Mouse (Mus musculus): ENCODE measurements around the gene Tsc22d3.
"Not testable (repeated sequence)": the region's sequence is repeated elsewhere in the genome, so short reads cannot be mapped to it uniquely, and the experiment has no call there.

Gene Tsc22d3

DNA sequence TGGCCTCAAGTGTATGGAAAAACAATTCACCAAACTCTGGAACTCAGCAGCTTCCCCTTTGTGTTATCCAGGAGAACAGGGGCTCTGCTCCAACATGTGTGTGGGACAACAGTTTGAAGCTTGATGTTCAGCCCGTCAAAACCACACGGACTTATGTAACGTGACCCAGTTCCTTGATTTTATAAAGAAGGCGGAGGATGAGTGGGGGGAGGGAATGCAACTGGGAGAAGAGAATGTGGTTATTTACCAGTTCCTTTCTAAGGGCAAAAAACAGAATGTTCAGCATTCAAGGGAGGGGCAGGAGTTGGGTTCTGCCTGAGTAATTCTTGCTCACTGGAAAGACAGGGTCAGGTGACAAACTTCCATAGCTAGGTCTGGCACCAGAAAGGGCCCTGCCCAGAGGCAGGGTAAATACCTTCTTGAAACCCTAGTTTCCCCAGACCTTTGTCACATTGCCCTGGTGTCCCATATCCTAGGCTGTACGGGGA is 71.3 kb downstream of the Tsc22d3 start:
- no peak for DNase-seq (ENCODE audit: low read depth, low spot score)

DNA sequence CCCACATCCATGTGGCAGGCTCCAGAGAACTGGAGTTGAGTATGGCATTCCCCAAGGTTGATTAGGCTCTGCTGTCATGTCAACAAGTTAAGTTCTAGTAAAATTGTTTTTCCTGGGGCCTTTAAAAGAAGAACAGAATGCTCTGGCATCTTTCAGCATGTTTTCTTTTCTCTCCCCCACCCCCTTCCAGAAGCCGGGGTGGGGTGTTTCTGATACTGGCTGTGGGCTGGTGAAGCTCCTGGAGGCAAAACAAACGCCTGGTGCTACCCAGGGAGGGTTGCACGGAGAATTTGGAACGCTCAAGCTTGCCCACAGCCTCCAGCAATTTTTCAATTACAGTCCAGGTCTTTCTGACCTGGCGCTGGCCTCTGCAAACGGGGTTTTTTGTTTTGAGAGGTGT is 73.2 kb downstream of the Tsc22d3 start:
- no peak for DNase-seq (ENCODE audit: low read depth, low spot score)

DNA sequence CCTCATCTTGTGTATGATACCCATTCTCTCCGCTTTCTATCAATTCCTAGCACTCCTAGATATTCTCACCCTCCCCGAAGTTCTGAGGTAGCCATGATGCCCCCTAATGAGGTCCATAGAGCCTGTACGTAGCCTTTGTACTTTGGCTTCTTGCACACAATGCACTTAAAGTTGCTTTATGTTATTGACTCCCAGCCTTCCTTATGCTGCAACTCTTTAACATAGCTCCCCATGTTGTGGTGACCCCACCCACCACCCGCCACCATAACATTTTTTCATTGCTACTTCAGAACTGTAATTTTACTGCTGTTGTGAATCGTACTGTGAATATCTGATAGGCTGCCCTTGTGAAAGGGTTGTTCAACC is 74.2 kb downstream of the Tsc22d3 start:
- DNase-seq (ENCODE audit: low read depth, low spot score), result no peak

DNA sequence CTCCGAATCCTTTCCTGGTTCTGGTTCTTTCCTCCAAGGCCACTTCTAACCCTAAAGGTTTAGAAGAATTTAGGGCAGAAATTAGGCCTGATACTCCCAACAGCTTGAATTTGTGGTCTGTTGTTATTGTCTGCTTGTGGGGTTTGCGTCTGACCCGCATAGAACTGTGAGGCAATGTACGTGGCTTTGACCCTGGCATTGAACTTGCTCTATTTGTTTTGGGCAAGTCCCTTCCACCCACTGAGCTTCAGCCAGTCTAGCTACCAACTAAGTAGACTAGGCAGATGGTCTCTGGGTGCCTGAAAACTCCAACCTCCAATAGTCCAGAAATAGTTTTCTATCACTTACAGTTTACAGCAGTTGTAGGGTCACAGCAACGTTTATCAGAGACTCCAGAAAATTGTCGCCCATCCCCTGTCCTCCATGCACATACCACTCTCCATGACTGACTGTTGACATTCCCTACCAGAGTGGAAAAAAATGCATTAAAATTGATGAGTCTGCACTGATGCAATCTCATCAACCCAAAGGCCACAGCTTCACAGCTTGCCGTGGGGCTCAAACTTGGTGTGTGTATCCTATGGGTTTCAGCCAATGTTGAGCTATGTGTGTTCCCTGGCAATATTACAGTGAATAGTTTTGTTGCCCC is 74.7 kb downstream of the Tsc22d3 start:
- no peak for DNase-seq (ENCODE audit: low read depth, low spot score)

DNA sequence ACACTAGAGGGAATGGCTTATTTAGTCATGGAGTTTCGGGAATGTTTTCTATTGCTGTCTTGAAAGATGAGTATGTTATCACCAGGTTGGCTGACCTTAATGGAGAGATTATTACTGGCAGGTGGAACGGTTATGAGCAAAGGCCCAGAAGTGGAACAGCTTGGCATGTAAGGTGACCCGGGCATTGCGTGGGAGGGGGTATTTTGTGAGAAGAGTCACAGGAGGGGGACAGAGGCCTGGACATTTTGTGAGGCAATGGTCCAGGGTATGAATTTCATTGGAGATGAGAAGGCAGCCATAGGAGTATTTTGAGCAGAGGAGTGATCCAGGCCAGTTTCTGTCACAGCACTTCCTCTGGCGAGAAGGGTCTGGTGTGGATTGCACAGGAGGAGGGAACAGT is 76.2 kb downstream of the Tsc22d3 start:
- DNase-seq (ENCODE audit: low read depth, low spot score), result no peak

DNA sequence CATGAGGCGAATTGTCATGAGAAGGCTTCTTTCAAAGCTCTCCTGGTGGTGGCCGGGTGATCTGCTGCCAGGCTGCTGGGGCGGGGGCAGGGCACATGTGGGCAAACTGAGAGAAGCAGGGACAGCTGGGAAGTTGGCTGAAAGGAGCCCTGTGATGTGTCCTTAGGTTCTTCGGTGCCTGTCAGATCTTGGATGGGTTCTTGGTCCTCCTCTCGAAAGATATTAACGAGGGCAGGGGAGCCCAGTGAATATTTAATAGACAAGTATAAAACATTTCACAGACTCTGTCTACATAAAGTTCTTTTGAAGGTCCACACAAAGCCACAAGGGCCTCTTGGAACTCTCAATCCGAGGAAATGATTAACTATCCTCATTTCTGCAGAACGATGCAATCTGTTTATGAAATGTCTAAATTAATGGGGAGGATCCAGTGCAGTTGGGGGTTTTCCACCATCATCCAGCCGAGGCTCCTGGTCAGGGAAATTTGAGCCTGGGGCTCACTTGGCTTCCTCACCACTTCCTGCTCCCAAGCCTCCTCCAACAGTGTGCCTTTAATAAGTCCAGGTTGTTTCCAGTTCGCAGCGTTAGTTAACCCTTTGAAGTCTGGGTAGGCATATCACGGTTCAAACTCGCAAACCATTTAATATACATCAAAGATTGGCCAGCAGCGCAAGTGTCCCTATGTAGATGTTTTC is 78.2 kb downstream of the Tsc22d3 start:
- no peak for DNase-seq (ENCODE audit: low read depth, low spot score)

DNA sequence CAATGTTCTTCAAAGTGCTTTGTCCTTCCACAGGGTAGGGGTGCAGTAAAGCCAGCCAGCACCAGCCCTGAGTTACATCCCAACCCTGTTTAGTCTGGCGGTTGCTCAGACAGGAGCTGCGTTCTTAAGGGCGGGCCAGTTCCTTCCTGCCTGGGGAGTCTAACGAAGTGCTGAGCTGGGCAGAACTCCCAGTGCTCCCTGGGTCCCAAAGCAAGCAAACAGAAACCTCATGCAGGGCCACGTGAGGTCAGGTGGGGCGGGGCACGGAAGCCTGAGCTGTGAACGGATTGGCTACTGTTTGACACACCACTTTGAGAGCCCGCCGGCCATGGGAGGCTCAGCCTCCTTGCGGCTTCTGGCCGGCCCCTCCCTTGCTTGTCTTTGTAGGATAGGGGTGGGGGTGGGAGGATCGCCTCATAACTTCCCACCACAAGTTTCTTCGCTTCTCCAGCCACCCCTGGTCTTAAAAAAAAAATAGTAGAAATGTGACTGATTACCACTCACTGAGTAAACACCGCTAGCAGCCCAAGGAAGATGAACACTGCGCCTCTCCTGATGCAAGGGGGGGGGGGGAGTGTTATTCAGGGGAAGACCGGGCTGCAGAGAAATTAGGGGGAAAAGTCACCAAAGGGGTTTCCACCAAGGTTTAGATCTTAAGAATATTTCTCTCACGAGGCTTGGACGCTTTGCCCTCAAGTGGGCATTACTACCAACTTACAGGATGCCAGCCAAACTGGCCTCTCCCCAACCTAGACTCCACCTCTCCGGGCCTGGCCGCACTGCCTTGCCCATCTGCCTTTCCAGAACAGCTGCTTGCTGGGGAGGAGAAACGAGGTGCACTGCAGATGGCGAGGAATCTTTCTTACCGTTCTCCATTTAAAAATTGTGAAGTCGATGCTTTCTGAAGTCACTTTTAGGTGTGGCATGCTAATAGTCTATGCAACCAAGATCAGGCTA is 80.0 kb downstream of the Tsc22d3 start:
- no peak for DNase-seq (ENCODE audit: low read depth, low spot score)

DNA sequence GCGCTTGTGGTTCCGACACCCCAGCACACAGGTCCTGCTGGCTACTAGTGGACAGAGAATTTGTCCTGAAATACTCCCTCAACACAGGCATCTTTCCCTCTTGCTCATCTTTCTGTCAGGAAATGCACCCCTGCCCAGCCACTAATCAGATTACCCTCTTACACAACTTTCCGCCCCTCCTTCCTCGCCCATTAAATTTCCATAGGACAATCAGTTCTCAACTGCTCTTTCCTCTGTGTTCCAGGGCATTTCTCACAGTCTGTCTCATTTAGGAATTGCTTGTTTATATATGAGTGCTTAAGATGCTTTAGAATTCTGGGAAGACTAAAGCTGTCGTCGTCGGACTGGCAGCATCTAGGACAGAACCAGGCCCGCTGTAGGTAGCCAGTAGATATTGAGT is 82.1 kb downstream of the Tsc22d3 start:
- no peak for DNase-seq (ENCODE audit: low read depth, low spot score)

DNA sequence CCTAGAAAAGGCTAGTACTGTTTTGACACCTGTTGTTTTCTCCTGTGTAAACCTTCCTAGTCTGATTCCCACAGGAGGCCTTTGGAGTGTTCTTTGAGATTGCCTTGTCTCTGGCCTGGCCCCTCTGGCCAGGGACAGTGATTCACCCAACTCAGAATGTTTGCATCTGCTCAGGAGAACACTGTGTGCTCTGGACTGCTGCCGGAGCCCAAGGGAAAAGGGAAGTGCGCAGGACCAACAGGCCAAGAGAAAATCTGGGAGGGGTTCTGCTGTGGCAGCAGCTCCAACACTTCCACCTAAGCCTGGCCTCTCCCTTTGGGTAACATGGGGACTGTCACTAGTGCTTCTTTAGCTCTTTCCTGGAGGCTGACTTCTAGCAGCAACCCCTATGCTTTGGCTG is 87.1 kb downstream of the Tsc22d3 start:
- DNase-seq (ENCODE audit: low read depth, low spot score), result no peak

DNA sequence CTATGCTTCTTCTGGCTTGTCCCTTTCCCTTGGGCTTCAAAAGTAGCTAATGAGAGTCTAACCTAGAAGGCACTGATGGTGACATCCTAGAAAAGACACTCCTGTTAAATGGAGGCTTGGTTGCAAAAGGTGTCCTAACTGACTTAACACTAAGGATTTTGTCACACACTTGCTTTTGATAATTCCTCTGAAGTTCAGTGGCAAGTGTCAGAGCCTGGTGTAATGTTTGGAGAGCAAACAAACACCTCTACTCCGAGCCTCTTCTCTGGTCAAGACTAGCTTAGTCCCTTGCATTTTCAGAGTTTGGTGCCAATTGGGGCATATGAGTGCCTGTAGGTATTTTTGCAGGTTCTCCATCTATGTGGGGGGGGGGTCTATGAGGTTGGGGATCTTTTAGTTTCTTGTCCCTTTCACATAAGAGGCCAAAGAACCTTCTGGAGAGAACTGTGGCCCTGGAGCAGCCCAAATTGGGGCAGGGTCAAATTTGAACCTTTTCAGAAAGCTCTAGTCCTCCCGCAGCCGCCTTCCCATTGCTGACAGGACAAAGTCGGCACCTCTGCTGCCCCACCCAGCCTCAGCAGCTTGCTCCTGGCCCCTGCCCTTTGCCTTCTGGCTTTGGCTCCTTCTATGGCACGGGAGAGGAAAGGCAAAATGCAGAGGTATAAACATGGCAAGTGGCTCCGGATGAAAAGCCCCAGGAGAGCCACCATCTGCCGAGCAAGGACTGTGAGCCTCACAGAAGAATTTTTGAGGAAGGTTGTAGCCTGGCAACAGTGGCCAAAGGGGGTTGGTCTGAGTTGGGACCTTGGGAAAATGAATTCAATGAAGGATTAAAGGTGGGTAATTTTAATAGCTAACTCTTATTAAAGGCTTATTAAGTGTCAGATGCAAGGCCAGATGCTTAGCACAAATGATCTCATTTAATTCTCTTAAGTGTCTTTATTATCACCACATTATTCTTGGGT is 88.5 kb downstream of the Tsc22d3 start:
- DNase-seq (ENCODE audit: low read depth, low spot score), result no peak

DNA sequence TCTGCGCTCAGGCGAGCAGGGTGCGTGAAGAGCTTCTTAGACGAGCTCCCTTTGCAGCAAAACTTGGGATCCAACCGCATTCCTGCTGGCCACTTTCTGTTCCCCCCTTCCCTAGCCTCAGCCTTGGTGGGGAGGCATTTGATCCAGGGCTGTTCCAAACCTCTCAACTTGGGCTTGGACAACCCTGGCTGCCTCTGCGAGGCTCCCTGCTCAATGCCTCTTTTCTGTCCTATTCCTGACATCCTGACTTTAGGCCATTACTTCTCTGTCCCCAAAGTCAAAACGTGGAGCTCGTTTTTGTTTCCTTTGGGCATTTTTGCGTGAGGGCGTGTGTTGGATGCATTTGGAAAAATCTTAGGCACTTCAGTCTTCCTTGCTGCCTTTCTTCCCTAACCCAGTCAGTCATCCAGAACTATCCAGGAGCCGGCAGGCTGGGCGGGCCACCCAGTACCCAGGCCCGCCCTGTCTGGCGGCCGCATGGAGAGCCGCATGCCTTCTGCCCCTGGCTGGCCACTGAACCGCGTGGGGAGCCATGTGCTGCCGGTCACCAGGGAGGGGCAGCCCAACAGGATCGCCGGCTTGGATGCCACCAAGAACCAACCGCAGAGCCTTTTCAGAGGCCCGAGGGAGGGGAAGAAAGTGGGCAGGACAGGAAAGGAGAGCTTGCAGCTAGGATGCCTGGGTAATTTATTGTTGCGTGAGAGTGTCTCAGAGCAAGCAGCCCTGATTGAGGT is 89.6 kb downstream of the Tsc22d3 start:
- no peak for DNase-seq (ENCODE audit: low read depth, low spot score)

DNA sequence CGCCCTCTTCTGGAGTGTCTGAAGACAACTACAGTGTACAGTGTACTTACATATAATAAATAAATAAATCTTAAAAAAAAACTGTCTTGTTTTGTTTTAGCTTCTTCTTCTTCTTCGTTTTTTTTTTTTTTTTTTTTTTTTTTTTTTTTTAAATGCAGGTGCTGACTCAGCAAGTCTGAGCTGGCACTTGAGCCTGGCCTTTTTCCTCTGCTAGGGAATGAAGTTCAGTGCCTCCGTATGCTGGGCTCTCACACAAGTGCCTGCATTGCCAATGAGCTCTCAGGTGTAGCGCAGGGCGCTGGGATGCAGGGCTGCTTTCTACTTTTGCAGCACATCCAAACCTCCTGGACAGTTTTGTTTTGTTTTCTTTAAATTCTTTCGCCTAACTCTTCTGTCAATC is 90.6 kb downstream of the Tsc22d3 start:
- no peak for DNase-seq (ENCODE audit: low read depth, low spot score)

DNA sequence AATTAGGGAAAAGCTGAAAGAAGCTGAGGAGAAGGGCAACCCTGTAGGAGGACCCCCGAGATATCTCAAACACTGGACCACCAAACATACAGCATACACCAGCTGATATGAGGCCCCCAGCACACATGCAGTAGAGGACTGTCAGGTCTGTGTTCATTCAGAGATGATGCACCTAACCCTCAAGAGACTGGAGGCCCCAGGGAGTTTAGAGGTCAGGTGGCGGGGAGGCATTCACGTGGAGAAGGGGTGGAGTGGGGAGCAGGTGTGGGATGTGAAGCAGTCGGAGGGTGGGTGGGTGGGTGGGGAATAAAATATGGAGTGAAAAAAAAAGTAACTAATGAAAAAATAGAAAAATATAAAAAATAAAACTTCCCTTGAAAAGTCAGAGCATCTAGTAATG is 91.7 kb downstream of the Tsc22d3 start:
- DNase-seq (ENCODE audit: low read depth, low spot score), result not testable (repeated sequence)

DNA sequence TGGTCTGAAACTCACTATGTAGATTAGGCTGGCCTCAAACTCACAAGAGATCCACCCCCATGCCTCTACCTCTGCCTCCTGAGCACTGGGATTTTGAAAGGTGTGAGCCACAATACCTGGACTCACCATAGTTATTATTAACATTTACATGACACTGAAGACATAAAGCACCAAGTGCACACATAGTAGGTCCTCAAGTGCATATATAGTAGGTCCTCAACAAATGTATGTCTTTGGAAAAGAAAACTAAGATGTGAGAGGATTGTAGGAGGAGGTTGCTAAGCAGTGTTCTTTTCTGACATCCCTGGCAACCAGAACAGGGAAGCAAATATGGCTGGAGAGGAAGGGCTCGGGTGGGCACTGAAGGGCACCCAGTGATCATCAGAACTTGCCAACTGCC is 93.1 kb downstream of the Tsc22d3 start:
- no peak for DNase-seq (ENCODE audit: low read depth, low spot score)

DNA sequence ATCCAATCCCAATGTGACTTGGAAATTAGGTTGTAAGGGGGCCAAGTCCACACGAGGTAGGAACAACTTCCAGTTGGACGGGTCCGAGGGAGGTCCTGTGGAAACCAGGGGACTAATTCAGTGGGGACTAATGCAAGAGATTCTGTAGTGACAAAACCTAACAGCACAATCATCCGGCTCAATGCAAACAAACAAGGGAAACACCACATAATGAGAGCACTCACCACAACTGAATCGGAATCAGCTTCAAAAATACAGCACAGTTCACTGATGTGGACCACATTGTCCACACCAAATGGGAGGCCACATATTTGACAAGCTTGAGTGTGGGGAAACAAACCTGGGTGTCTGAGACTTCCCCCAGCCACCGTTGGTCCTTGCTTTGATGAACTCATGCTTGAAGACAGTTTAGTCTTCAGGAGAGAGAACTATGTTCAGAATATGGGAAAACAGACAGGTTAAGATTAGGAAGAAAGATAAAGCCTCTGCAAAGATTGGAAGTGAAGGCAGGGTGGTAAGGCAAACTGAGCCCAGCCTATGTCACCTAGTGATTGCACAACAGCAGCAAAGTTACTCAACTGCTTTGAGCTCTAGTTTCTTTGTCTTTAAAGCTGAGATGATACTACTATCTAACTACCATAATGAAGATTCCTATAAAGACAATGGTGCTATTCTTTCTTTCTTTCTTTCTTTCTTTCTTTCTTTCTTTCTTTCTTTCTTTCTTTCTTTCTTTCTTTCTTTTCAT is 93.9 kb downstream of the Tsc22d3 start:
- DNase-seq (ENCODE audit: low read depth, low spot score), result no peak

DNA sequence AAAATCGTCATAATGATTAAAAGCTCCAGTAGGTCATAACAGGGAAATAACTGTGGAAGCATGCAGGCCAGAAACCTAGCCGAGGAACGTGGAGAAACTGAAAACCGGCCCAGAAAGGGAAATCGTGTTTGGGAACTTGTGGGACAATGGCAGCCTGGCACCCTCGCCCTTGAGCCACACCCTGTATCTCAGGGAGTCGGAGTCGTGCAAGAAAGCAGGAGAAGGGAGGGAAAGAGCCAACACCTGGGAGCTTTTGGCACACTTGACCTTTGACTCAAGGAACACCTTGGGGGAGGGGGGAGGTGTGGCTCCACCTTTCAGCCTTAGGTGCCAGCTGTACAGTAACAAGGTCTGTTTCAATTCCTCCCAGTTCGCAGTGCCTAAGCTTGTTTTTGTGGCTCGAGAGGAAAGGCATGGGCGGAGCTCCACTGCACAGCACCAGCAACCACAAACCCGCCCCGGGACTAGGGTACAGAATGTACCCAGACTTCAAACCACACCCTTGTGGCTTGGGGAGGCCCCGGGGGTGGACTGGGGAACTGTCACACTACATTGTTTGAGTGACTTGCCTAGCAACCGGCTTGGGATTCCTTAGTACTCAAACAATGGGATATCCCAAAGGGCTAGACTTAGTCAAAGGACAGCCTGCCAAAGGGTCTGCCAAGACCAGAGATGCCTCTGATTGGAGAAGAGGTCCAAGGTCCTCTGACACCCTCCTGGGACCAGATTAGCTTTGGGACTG is 94.8 kb downstream of the Tsc22d3 start:
- DNase-seq (ENCODE audit: low read depth, low spot score), result peak; percentile 22

DNA sequence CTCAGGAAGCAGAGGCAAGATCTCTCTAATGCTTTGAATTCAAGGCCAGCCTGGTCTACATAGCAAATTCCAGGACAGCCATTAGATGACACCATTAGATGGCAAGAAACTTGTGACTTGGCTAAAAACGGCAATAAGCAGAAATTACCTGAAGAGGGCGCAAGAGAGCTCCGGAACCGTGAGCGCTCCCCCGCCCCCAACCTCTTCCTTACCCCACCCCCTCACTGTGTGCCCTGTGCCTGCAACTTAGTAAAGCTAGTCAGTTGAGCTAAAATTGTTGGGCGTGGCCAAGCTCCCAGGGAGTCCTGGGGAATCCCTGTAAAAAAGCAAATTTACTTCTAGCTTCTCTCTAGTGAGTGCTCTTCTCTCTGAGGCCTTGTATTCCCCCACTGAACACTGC is 96.6 kb downstream of the Tsc22d3 start:
- peak; percentile 11 for DNase-seq (ENCODE audit: low read depth, low spot score)

DNA sequence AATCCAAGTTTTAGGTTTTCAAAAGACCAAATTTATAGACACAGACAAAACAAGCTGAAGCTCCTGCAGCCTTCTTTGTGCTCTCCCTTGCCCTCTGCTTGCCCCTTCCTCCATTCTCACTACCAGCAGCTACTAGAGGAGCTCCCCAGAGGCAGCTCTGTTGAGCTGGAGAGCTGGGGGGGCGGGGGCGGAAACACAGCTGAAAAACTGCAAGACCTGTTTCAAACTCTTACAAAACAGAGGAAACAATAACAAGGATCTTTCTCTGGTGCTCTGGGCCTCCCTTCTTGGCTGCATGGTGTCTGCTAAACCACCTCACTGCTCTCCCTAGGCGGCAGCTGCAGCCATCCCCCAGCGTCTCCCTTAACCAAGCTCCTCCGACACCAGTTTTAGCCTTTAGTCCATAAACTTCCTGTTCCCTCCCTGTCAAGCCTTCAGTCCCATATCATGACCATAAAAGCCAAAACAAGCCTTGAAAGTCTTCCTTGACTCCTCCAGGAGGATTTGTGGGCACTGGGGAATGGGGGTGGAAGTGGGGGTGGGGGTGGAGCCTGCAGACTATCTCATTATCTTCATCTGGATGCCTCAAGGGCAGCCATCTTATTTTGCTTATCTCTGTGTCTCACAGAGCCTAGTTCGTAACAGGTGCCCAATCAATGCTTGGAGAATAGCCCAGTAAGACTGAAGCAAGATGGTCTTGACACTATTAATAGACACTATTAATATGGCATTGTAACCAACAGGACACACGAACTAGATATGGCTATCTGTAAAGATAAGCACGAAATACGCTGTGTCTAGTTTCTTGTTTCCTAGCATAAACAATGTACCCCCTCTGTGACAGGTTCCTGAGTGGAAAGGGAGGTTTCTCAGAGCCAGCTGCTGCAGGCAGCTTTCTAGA is 98.8 kb downstream of the Tsc22d3 start:
- no peak for DNase-seq (ENCODE audit: low read depth, low spot score)
